Mouse (Mus musculus): Measurements from ENCODE around the gene Ptprf.

Gene Ptprf

GRCm38 (mm10) chr4:118286202-118286601 is 5.0 kb downstream of the Ptprf start:
- DNase-seq (ENCODE audit: low spot score in 2 of 2): no peak

GRCm38 (mm10) chr4:118282182-118282562 is 9.0 kb downstream of the Ptprf start:
- no peak for DNase-seq (ENCODE audit: low spot score in 2 of 2)

GRCm38 (mm10) chr4:118281444-118282181 is 9.6 kb downstream of the Ptprf start:
- no peak for DNase-seq (ENCODE audit: low spot score in 2 of 2)

- DNase-seq (ENCODE audit: low spot score in 2 of 2): no peak
These were observed 10.7 kb downstream of the Ptprf start for GRCm38 (mm10) chr4:118280506-118280905.

GRCm38 (mm10) chr4:118276520-118277232 is 14.5 kb downstream of the Ptprf start:
- peak in 1 of 2 experiments; percentile 62 for DNase-seq (ENCODE audit: low spot score in 2 of 2)

- DNase-seq (ENCODE audit: low spot score in 2 of 2): no peak
These were observed 15.3 kb downstream of the Ptprf start for GRCm38 (mm10) chr4:118275601-118276519.

- no peak for DNase-seq (ENCODE audit: low spot score in 2 of 2)
These were observed 16.7 kb downstream of the Ptprf start for GRCm38 (mm10) chr4:118274521-118274920.

- no peak for DNase-seq (ENCODE audit: low spot score in 2 of 2)
These were observed 17.2 kb downstream of the Ptprf start for GRCm38 (mm10) chr4:118273998-118274397.

DNA sequence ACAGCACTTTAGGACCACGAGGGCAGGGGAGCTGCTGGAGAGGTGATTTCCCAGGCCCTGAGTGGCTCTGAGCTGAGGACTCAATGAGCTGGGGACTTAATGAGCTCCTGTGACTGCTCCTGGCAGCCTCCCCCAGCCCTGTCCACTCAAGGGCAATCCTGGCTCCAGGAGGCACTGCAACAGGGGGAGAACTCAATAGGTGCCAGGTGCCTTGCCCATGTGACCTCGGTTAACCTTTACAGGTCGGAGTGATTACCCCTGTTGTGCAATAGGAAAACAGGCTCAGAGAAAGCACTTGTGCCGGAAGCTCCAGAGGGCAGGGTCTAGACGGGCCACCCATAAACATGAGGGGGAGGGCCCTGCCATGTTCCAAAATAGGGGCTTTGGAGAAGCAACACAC is 17.7 kb downstream of the Ptprf start:
- DNase-seq (ENCODE audit: low spot score in 2 of 2): no peak

DNA sequence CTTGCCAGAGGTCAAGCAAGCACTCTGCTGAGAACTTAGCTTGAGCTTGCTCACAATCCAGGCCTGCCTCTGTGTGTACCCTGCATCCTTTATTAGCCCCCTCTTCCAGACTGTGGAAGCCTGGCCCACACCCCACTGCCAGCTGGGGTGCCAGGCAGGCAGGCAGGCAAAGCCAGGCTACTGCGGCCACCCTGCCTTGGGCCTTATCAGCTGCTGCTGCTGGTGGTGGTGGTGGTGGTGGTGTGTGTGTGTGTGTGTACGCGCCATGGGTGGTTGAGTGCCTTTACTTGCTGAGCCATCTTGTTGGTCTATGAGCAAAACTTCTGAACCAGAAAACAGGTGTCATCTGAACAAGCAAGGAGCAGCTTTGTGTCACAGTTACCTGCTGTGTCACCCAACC is 18.3 kb downstream of the Ptprf start:
- no peak for DNase-seq (ENCODE audit: low spot score in 2 of 2)

- no peak for DNase-seq (ENCODE audit: low spot score in 2 of 2)
These were observed 18.9 kb downstream of the Ptprf start for GRCm38 (mm10) chr4:118272258-118272657.

- DNase-seq (ENCODE audit: low spot score in 2 of 2): no peak
These were observed 19.6 kb downstream of the Ptprf start for GRCm38 (mm10) chr4:118271556-118272074.

- no peak for DNase-seq (ENCODE audit: low spot score in 2 of 2)
These were observed 20.5 kb downstream of the Ptprf start for GRCm38 (mm10) chr4:118270706-118271105.

DNA sequence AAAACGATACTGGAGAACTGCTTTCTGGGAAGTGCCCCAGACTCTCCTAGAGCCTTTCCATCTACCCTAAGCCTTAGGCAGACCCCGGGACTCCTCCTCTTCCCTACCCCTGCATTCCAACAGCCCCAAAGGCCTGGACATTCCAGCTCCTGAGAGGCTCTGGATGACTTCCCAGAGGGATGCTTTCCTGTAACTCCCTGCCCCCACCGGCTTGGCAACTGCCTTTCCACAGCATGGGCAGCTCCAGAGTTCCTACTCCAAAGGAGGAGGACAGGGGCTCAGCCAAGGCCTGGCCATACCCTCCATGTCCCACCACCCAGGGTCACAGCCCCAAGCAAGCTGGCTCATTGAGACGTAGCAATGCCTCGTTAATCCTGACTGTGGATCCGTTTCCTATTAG is 21.2 kb downstream of the Ptprf start:
- DNase-seq (ENCODE audit: low spot score in 2 of 2): no peak

DNA sequence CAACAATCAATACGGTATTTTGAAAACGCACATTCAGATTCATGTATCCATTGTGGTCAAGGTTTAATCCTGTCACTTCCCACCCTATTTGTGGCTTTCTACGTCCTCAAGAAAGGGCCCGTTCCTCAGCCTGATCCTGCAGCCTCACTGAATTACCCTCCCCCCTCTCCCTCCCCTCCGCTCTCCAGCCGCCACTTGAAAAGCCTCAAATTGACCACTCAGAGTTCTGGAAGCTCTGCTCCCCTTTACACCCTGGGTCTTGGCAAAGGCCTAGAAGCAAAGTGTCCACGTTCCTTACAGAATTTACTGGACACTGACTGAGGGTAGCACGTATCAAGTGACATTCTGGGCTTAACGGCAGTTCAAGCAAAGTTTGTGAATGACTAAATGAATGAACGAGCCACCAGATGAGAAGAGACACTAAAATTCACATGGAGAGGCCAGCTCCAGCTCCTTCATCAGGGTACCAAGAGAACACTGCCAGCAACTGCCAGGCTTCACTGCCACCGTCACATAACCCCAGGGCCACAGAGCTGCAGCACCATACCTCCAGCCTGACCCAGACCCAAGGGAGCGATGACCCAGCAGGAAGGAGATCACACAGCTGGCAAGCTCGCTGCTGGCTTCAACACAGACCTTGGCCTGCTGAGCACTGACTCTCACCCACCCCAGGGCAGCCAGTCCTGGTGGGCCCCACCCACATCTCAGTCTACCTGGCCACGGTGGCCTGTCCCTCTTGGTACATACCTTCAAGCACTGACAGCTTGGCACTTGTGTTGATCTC is 22.6 kb downstream of the Ptprf start:
- no peak for DNase-seq (ENCODE audit: low spot score in 2 of 2)

DNA sequence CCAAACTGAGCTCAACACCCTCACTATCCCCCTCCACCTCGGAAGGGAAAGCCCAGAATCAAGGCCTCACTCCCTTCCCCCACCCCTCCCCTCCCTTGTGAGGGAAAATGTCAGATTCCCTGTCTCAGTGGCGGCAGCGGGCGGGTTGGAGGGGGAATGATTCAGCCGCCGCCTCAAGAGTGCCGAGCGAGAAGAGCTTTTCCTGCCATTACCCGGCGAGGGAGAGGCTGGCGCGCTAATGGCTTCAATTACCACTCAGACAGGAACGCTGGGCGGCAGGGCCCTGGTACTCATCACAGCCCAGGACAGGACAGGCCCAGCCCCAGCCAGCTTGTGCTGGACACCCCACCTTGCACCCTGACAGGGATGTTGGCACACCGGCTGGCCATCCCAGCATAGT is 25.6 kb downstream of the Ptprf start:
- no peak for DNase-seq (ENCODE audit: low spot score in 2 of 2)

GRCm38 (mm10) chr4:118261771-118262473 is 29.3 kb downstream of the Ptprf start:
- no peak for DNase-seq (ENCODE audit: low spot score in 2 of 2)

DNA sequence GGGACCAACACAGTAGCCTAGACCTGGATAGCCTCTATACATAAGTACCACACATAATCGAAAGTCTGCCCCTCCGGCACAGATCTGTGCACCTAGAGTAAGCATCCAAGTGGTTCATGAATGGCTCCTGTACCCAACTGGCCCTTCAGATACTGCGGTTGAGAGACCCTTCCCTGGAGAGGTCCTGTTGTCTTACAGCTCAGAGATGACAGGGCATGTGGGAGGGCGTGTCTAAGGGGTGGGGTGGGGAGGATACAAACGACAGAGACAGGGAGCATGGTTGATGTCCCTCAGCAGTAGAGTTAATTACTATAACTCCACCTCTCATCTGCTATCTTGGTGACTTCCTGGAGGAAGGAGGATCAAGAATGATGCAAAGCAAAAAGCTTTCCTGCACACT is 29.9 kb downstream of the Ptprf start:
- no peak for DNase-seq (ENCODE audit: low spot score in 2 of 2)

- DNase-seq (ENCODE audit: low spot score in 2 of 2): peak; percentile 57 to 60
These were observed 30.5 kb downstream of the Ptprf start for GRCm38 (mm10) chr4:118260551-118261267.
